In the genomic region with DNA sequence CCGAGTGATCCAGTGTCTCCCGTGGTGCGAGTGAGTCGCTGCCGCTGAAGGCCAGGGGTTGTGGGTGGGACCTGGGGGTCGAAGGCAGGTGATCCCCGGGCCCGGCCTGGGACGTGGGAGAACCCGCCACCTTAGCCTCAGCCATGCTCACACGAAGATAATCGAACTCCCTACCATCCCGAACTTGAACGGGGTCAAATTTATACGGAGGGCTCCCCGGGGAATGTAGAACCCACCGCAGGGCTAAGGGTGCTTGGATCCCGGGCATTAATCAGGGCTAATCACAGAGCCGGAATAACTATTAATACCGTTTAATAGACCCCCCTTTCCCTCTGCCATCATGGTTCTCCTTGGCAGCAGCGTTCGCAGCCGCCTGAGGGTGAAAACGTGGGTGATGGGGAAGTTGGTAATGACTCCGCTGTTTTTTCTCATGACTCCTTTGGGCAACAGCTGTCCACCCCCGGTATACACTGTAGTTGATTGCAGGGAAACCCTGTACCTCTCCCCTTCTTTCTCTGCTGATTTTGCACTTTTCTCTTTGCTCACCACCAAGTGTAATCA, we compare ENCODE assay signal across 7 mouse cellular contexts. TPM values are rescaled to one million over a fixed set of nuclear protein-coding genes. Genes with fewer than 3 reads are reported as not detected.
DNase-seq lines count a peak whose midpoint lies in the region; ATAC-seq and TF ChIP-seq lines count a peak whose summit lies in the region.

No protein-coding gene starts in this region.

- no peak for ATAC-seq in embryonic facial prominence, embryonic 14.5 days (ENCODE audit: low read depth)
- no peak for ATAC-seq in limb, embryonic 11.5 days (ENCODE audit: insufficient number of reproducible peaks, low FRiP score, low TSS enrichment, low read depth)

- in situ Hi-C loops in ES-E14 (cut with MboI; ENCODE audit: low sequenced_read_pairs in 2 of 2, unreplicated experiment in 2 of 2): no loop called here

- no peak overlapping the region; the same call in 1 of the 2 replicates for H3K27ac ChIP-seq in ES-E14 (ENCODE audit: insufficient read depth, low read depth, low read length, poor library complexity, severe bottlenecking)
- peak overlapping the region; percentile 99; the same call in 1 of the 2 replicates for H3K27ac ChIP-seq in embryonic facial prominence, embryonic 14.5 days (replicated peaks; ENCODE audit: low read depth, low read length)
- H3K27ac ChIP-seq in limb, embryonic 11.5 days (replicated peaks; ENCODE audit: low read depth, low read length): no peak overlapping the region; the same call in 1 of the 2 replicates
- H3K27ac ChIP-seq in midbrain, embryonic 10.5 days (replicated peaks): peak overlapping the region; percentile 96

- H3K9ac ChIP-seq in ES-E14 (ENCODE audit: insufficient read depth, low read depth, low read length, poor library complexity, severe bottlenecking): peak overlapping the region; percentile 89
- peak overlapping the region; percentile 97 for H3K9ac ChIP-seq in embryonic facial prominence, embryonic 14.5 days (ENCODE audit: low read depth, low read length)
- H3K9ac ChIP-seq in limb, embryonic 11.5 days (ENCODE audit: low read length): peak overlapping the region; percentile 88

- H3K4me1 ChIP-seq in ES-E14 (ENCODE audit: control insufficient read depth in 2 of 2, insufficient read depth in 2 of 2, low read length in 2 of 2, poor library complexity in 1 of 2): peaks cover 4 to 8% of the 10 kb centered on the region in 2 experiments; a peak in 3 of 4 replicates
- peaks cover 18% of the 10 kb centered on the region for H3K4me1 ChIP-seq in embryonic facial prominence, embryonic 14.5 days (ENCODE audit: control insufficient read depth, insufficient read depth, low read length)
- peaks cover 5% of the 10 kb centered on the region; the same call in 1 of the 2 replicates for H3K4me1 ChIP-seq in limb, embryonic 11.5 days (ENCODE audit: control insufficient read depth, insufficient read depth, low read length)
- peaks cover 35% of the 10 kb centered on the region for H3K4me1 ChIP-seq in midbrain, embryonic 10.5 days

- H3K9me3 ChIP-seq in ES-E14 (ENCODE audit: control insufficient read depth, insufficient read depth, low read depth, low read length): no peaks in the 10 kb centered on the region
- no peaks in the 10 kb centered on the region for H3K9me3 ChIP-seq in embryonic facial prominence, embryonic 14.5 days (ENCODE audit: control insufficient read depth, low read length)
- H3K9me3 ChIP-seq in limb, embryonic 11.5 days (ENCODE audit: control insufficient read depth, low read length): no peaks in the 10 kb centered on the region
- no peaks in the 10 kb centered on the region for H3K9me3 ChIP-seq in midbrain, embryonic 10.5 days (replicated peaks)

- H3K36me3 ChIP-seq in ES-E14 (ENCODE audit: control insufficient read depth, insufficient read depth, low read length, poor library complexity, severe bottlenecking): peaks cover 10% of the 10 kb centered on the region
- H3K36me3 ChIP-seq in embryonic facial prominence, embryonic 14.5 days (ENCODE audit: control insufficient read depth, insufficient read depth, low read length): peaks cover 24% of the 10 kb centered on the region
- H3K36me3 ChIP-seq in limb, embryonic 11.5 days (ENCODE audit: control insufficient read depth, insufficient read depth, low read length): peaks cover 5% of the 10 kb centered on the region; the same call in 1 of the 2 replicates
- peaks cover 27% of the 10 kb centered on the region for H3K36me3 ChIP-seq in midbrain, embryonic 10.5 days

- DNase-seq in ES-E14 (ENCODE audit: low read depth, low spot score): no peak
- peak; percentile 30 for DNase-seq in adrenal gland, postnatal 25 days
- DNase-seq in embryonic facial prominence, embryonic 14.5 days (ENCODE audit: low spot score): peak; percentile 54
- DNase-seq in heart, postnatal 4 days: peak; percentile 33
- DNase-seq in limb, embryonic 11.5 days (ENCODE audit: low spot score): peak; percentile 45
- peak; percentile 36 for DNase-seq in midbrain, embryonic 10.5 days (ENCODE audit: low spot score)
- DNase-seq in spleen, postnatal 36 days (ENCODE audit: low spot score in 2 of 2): peak; percentile 54 to 61

- WGBS in embryonic facial prominence, embryonic 14.5 days: under 1% methylated on average over 26 of the region's 26 CpGs
- under 1% methylated on average over 26 of the region's 26 CpGs for WGBS in limb, embryonic 11.5 days
- WGBS in midbrain, embryonic 10.5 days: under 1% methylated on average over 26 of the region's 26 CpGs

- H3K4me2 ChIP-seq in embryonic facial prominence, embryonic 14.5 days (ENCODE audit: low read depth, low read length): peak overlapping the region; percentile 82
- H3K4me2 ChIP-seq in limb, embryonic 11.5 days (ENCODE audit: low read depth, severe bottlenecking): peak overlapping the region; percentile 91

- no peaks in the 10 kb centered on the region for H3K27me3 ChIP-seq in embryonic facial prominence, embryonic 14.5 days (replicated peaks; ENCODE audit: control insufficient read depth, insufficient read depth, low read length)
- H3K27me3 ChIP-seq in limb, embryonic 11.5 days (ENCODE audit: control insufficient read depth, insufficient read depth, low read length): no peaks in the 10 kb centered on the region
- no peaks in the 10 kb centered on the region for H3K27me3 ChIP-seq in midbrain, embryonic 10.5 days (ENCODE audit: low read depth, poor library complexity, severe bottlenecking)

- peak overlapping the region; percentile 81 to 98 for H3K4me3 ChIP-seq in ES-E14 (ENCODE audit: insufficient read depth in 1 of 2, low read depth in 1 of 2, low read length in 2 of 2, poor library complexity in 1 of 2, severe bottlenecking in 1 of 2)
- peak overlapping the region; percentile 87 for H3K4me3 ChIP-seq in embryonic facial prominence, embryonic 14.5 days (ENCODE audit: low read depth, low read length)
- H3K4me3 ChIP-seq in limb, embryonic 11.5 days (ENCODE audit: low read depth, low read length): peak overlapping the region; percentile 98
- peak overlapping the region; percentile 89 for H3K4me3 ChIP-seq in midbrain, embryonic 10.5 days

TF ChIP-seq in ES-E14, 5 proteins besides CTCF, POLR2A, EP300 and RAD21:
- no peak for TF ChIP-seq ZNF384 (IDR thresholded peaks at IDR 0.05; ENCODE audit: low read depth, low read length)
- TF ChIP-seq CHD2 (IDR thresholded peaks at IDR 0.05; ENCODE audit: low read depth, low read length): no peak
- TF ChIP-seq HCFC1 (IDR thresholded peaks at IDR 0.05; ENCODE audit: borderline replicate concordance, insufficient read depth, low read length): no peak
- no peak for TF ChIP-seq ZC3H11A (IDR thresholded peaks at IDR 0.05; ENCODE audit: borderline replicate concordance, low read depth, low read length)
- no peak for TF ChIP-seq MAFK (IDR thresholded peaks at IDR 0.05; ENCODE audit: insufficient read depth, low read depth, low read length)

RNA-seq across cellular contexts. Expression of gene BC005537, which starts 0.8 kb away (rescaled TPM):
- total RNA-seq in ES-E14 (2012; rRNA removed): 30.2 and 37.9 TPM in 2 replicates
- total RNA-seq in adrenal gland, postnatal 25 days (2021): 204 and 221 TPM in 2 replicates
- polyA plus RNA-seq in embryonic facial prominence, embryonic 14.5 days (2014; fragmentation: Nextera tagmentation; extraction: Ambion mirVana): 33.9 and 35.8 TPM in 2 replicates
- total RNA-seq in heart, postnatal 4 days (2021): 100 to 1,000 TPM; 156 to 166 TPM
- polyA plus RNA-seq in limb, embryonic 11.5 days (2014; fragmentation: Nextera tagmentation; extraction: Ambion mirVana): 18.4 and 20.4 TPM in 2 replicates
- 8.3 and 10.4 TPM in 2 replicates for polyA plus RNA-seq in midbrain, embryonic 10.5 days (2016; fragmentation: Nextera tagmentation; extraction: Ambion mirVana)

RNA-seq across cellular contexts. Expression of gene Acot13, which starts 29.1 kb away (rescaled TPM):
- 13.8 and 18.3 TPM in 2 replicates for total RNA-seq in ES-E14 (2012; rRNA removed)
- 87.2 and 92.5 TPM in 2 replicates for total RNA-seq in adrenal gland, postnatal 25 days (2021)
- 69.9 and 77.0 TPM in 2 replicates for polyA plus RNA-seq in embryonic facial prominence, embryonic 14.5 days (2014; fragmentation: Nextera tagmentation; extraction: Ambion mirVana)
- total RNA-seq in heart, postnatal 4 days (2021): 100 to 1,000 TPM; 233 to 245 TPM
- polyA plus RNA-seq in limb, embryonic 11.5 days (2014; fragmentation: Nextera tagmentation; extraction: Ambion mirVana): 71.1 and 71.4 TPM in 2 replicates
- 56.1 and 56.7 TPM in 2 replicates for polyA plus RNA-seq in midbrain, embryonic 10.5 days (2016; fragmentation: Nextera tagmentation; extraction: Ambion mirVana)

RNA-seq across cellular contexts. Expression of gene Tdp2, which starts 29.3 kb away (rescaled TPM):
- 45.7 and 52.7 TPM in 2 replicates for total RNA-seq in ES-E14 (2012; rRNA removed)
- 30.2 and 32.5 TPM in 2 replicates for total RNA-seq in adrenal gland, postnatal 25 days (2021)
- polyA plus RNA-seq in embryonic facial prominence, embryonic 14.5 days (2014; fragmentation: Nextera tagmentation; extraction: Ambion mirVana): 44.4 and 46.4 TPM in 2 replicates
- total RNA-seq in heart, postnatal 4 days (2021): 10 to 100 TPM; 16.9 to 21.0 TPM
- polyA plus RNA-seq in limb, embryonic 11.5 days (2014; fragmentation: Nextera tagmentation; extraction: Ambion mirVana): 73.7 and 79.4 TPM in 2 replicates
- 72.0 and 78.6 TPM in 2 replicates for polyA plus RNA-seq in midbrain, embryonic 10.5 days (2016; fragmentation: Nextera tagmentation; extraction: Ambion mirVana)

RNA-seq across cellular contexts. Expression of gene Gmnn, which starts 40.5 kb away (rescaled TPM):
- total RNA-seq in ES-E14 (2012; rRNA removed): 77.6 and 98.6 TPM in 2 replicates
- 12.5 and 14.5 TPM in 2 replicates for total RNA-seq in adrenal gland, postnatal 25 days (2021)
- 82.4 and 82.8 TPM in 2 replicates for polyA plus RNA-seq in embryonic facial prominence, embryonic 14.5 days (2014; fragmentation: Nextera tagmentation; extraction: Ambion mirVana)
- total RNA-seq in heart, postnatal 4 days (2021): 10 to 100 TPM; 69.9 to 75.8 TPM
- polyA plus RNA-seq in limb, embryonic 11.5 days (2014; fragmentation: Nextera tagmentation; extraction: Ambion mirVana): 151 and 169 TPM in 2 replicates
- 154 and 186 TPM in 2 replicates for polyA plus RNA-seq in midbrain, embryonic 10.5 days (2016; fragmentation: Nextera tagmentation; extraction: Ambion mirVana)

RNA-seq across cellular contexts. Expression of gene D130043K22Rik, which starts 42.7 kb away (rescaled TPM):
- total RNA-seq in ES-E14 (2012; rRNA removed): 0.31 and 0.79 TPM in 2 replicates
- 0.52 and 0.76 TPM in 2 replicates for total RNA-seq in adrenal gland, postnatal 25 days (2021)
- polyA plus RNA-seq in embryonic facial prominence, embryonic 14.5 days (2014; fragmentation: Nextera tagmentation; extraction: Ambion mirVana): 1.1 and 1.6 TPM in 2 replicates
- total RNA-seq in heart, postnatal 4 days (2021): under 1 TPM in 1 of 2 experiments, not detected in 1; 0.05 TPM
- polyA plus RNA-seq in limb, embryonic 11.5 days (2014; fragmentation: Nextera tagmentation; extraction: Ambion mirVana): 0.09 and 0.11 TPM in 2 replicates
- polyA plus RNA-seq in midbrain, embryonic 10.5 days (2016; fragmentation: Nextera tagmentation; extraction: Ambion mirVana): 0.48 and 0.92 TPM in 2 replicates

Comparison
In these comparisons a context has a peak if more than half of its experiments do, and no peak if none do; other contexts are left out.
1. H3K27ac ChIP-seq: peak in embryonic facial prominence, embryonic 14.5 days (single experiment) and midbrain, embryonic 10.5 days (single experiment); none in ES-E14 (single experiment) and limb, embryonic 11.5 days (single experiment).
2. Peak in every context shown above with its lines, with median percentiles within 50 percentile points of each other: H3K4me3 ChIP-seq and H3K9ac ChIP-seq.